Mouse (Mus musculus) left cerebral cortex, adult 2 months (tissue): ENCODE data around the gene Sbds. TPM values are rescaled to one million over a fixed set of nuclear protein-coding genes. Genes with fewer than 3 reads are reported as not detected.
A peak's percentile ranks its signal among the peaks of the same experiment; 100 is the strongest.

Experiments
- DNase-seq, 2 experiments: peaks; one replicate each; pipeline ENCODE4 v3.0.0; 2021 to 2022; ENCODE audit warnings: low spot score in 2 of 2, mixed read lengths in 1 of 2; ENCODE audit errors: extremely low spot score in 1 of 2
- H3K27ac ChIP-seq: fragments of 200-600 bp; 2 replicates; pipeline ENCODE4 v1.8.1; 2022
- H3K4me3 ChIP-seq: fragments of 200-600 bp; 2 replicates; pipeline ENCODE4 v1.8.1; 2022
- CTCF ChIP-seq: fragments of 200-600 bp; IDR thresholded peaks from 2 replicates; pipeline ENCODE4 v1.8.1; 2022; ENCODE audit warnings: antibody characterized with exemption, mild to moderate bottlenecking, moderate library complexity
- intact Hi-C: fragments of 180-260 bp; cut with DNase I; formaldehyde crosslinking; loops from one replicate; pipeline ENCODE4 v1.15.1; 2025
- long read RNA-seq, 2 experiments: library from polyadenylated mRNA; stranded (forward); transcript quantifications; one replicate each; pipeline ENCODE4 v2.0.0; 2021; ENCODE audit warnings: borderline mapping rate in 2 of 2
- total RNA-seq, 2 experiments: library from RNA; stranded (reverse); gene quantifications; 2 replicates each; pipeline ENCODE4 v1.2.3; 2021

The Sbds gene
- total RNA-seq = 10 to 100 TPM; 83.8 to 90.4 TPM
- long read RNA-seq, experiment 1, transcript Sbds-201 (5 exons, 1,548 nt) = major isoform, 58 of 75 reads
- long read RNA-seq, experiment 1, partial matches to known transcripts = 8 of 75 reads
- long read RNA-seq, experiment 1, other reads (novel, unspliced or antisense) = 6 of 75 reads
- long read RNA-seq, experiment 2, transcript Sbds-201 (5 exons, 1,548 nt) = major isoform, 60 of 76 reads
- long read RNA-seq, experiment 2, partial matches to known transcripts = 5 of 76 reads
- long read RNA-seq, experiment 2, other reads (novel, unspliced or antisense) = 7 of 76 reads

DNA sequence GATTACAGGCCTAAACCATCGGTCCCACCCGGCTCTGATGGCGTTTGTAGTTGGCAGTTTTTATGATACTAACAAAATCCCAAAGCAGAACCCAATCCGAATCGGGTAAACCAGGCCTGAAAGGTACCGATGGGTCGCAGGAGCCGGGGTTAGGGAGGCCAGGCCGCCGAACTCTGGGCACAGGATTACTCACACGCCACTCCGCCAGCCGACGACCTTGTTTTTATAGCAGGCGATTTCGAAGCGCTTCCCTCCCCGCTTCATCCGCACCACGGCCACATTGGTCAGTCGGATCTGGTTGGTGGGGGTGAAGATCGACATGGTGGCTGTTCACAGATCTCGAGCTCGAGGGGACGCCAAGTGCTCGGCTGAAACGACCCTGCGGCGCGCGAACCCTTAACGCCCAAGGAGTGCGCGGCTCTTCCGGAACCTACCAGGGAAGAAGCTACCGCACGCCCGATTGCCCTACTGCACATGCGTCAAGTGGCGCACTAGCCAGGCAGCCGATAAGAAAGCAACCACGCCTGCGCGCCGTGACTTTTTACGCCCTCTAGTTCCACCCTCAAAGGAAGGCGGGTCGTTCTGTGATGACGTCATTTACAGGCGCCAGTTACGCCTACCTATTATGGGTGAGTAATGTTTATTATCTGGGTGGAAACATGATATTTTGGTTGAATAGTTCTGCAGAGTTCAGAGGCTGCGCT is at the start of gene Sbds, which contains the start of gene Tyw1:
Sbds (minus strand) TSS at position 514 of the 704 bp plus-strand sequence.
Tyw1 (plus strand) TSS at position 603 of the 704 bp plus-strand sequence.
- H3K27ac ChIP-seq = peak within 1 kb of the TSS; percentile 91
- TF ChIP-seq CTCF = no peak
- DNase-seq = peak; percentile 96 to 97
- H3K4me3 ChIP-seq = peak within 1 kb of the TSS; percentile 91
- intact Hi-C loops = loop anchor here (2.0 kb wide), 1 partner anchor 32 kb away; no protein-coding TSS in a partner anchor

DNA sequence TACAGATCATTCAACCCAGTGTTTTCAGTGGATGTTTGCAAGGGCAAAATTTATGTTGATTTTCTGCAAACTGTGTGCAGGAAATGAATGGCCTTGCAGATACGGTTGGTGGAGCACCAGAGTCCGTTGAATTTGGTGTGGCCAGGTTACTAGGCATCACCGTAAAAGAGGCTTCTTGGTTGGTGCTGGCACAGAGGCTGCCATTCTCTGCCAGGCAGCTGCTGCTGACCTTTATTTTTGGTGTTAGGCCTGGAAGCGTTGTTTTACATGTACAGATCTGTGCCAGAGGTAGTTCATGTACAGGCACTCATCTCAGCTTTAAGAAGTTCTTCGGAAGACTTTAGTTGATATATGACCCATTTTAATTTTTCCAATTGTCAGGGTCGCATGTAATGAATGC is 48.3 kb upstream of the Sbds start:
- Histone ChIP-seq H3K4me3 (no peak overlapping the region), H3K27ac (no peak overlapping the region)
- TF ChIP-seq CTCF = no peak
- intact Hi-C loops = no loop called here
- no peak for DNase-seq

DNA sequence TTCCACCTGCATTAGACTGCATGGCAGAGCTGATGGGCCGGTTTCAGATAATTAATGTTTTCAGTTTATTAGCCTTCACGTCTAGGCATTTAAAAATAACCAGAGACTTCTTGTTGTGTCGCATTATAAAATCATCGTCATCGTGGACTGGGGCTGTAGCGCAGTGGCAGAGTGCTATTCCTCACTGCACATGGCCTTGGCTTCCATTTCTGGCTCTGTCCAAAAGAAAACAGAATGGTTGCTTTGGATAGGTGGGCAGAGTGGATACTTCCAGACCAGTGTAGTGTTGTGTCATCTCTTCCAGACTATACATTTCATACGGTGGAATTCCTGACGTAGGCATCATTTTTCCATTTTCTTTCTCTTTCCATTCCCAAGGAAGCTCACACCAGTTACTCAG is 44.2 kb upstream of the Sbds start:
- DNase-seq = no peak
- TF ChIP-seq CTCF = no peak
- no peak overlapping the region for H3K4me3 ChIP-seq
- intact Hi-C loops = no loop called here
- H3K27ac ChIP-seq = no peak overlapping the region

DNA sequence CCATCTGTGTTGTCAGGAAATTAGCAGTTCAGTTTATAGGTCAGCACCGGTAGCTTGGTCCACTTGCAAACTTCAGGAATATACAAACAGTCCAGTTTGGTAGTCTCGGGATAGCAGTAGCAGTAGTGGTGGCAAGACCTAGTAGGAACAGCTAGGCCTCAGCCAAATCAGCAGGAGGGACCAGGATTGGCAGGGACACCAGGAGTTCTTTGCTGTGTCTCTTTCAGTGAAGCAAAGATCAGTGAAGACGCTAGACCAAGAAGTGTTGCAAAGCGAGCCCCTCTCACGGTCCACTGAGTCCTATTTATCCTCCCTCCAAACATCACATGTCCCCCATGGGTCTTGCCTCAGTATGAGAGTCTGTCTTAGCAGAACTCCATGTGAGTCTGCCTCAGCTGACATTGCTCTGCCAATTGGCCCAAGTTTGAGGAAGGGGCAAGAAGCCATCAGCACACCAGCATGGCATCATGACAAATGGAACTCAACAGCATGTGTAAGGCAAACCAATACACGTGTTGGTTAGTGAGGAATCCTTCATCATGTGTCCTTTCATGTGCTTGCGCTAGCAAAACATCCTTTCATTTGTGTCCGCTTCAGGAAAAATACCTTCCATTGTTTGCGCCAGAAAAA is 43.6 kb upstream of the Sbds start:
- no peak for DNase-seq
- no peak for TF ChIP-seq CTCF
- Histone ChIP-seq H3K27ac (no peak overlapping the region), H3K4me3 (no peak overlapping the region)
- intact Hi-C loops = no loop called here

DNA sequence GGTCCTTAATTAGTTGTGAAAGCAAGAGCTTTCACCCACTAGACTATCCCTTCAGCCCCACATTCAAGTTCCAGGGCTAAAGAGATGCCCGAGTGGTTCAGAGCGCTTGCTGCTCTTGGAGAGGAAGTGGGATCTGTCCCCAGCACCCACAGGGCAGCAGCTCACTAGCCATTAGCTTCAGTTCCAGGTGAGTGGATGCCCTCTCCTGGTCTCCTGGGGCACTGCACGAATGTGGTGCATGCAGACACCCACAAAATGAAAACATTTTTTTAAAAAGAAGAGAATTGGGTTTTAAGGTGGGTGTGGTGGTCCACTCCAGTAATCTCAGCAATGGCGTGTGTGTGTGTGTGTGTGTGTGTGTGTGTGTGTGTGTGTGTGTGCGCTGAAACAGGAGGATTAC is 40.7 kb upstream of the Sbds start:
- peak; percentile 12 for TF ChIP-seq CTCF
- no peak overlapping the region for H3K27ac ChIP-seq
- DNase-seq = no peak
- no peak overlapping the region for H3K4me3 ChIP-seq
- intact Hi-C loops = no loop called here

DNA sequence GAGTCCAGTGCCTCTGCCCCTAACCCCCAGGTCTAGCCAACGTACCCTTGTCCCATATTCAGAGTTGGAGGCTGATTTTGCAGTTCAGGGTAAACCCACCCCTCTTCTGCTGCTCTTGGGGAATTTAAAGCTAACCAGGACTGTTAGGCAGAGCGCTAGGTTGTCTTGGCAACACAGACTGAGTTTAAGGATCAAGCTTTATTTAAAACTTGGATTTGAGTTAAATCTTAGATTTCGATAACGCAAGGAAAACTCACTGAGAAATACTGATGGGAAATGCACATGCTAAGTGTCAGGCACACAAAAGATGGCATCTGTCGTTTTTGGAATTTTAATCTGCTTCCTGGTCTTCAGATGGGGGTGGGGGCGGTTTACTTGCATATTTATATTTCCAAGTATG is 39.3 kb upstream of the Sbds start:
- Histone ChIP-seq H3K4me3 (no peak overlapping the region), H3K27ac (peak overlapping the region; percentile 1; the same call in 1 of the 2 replicates)
- intact Hi-C loops = no loop called here
- no peak for TF ChIP-seq CTCF
- DNase-seq = no peak

DNA sequence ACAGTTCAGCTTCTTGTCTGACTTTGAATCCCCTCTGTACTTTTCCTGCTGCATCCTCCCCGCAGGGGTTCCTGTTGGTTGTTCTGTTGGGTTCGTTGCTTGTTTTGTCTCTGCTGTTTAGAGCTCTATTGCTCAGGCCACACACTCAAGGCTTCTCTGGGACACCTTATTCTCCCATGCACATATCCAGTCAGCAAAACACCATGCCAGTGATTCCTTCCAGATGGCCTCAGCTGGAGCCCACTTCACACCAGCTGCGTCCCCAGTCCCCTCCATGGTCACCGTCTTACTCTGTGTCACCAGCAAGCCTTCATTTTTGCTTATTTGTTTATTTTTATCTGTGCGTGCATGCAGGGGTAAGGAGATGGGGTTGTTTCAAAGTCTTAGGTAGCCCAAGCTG is 38.6 kb upstream of the Sbds start:
- H3K27ac ChIP-seq = peak overlapping the region; percentile 1; the same call in 1 of the 2 replicates
- DNase-seq = no peak
- no peak for TF ChIP-seq CTCF
- intact Hi-C loops = no loop called here
- no peak overlapping the region for H3K4me3 ChIP-seq

DNA sequence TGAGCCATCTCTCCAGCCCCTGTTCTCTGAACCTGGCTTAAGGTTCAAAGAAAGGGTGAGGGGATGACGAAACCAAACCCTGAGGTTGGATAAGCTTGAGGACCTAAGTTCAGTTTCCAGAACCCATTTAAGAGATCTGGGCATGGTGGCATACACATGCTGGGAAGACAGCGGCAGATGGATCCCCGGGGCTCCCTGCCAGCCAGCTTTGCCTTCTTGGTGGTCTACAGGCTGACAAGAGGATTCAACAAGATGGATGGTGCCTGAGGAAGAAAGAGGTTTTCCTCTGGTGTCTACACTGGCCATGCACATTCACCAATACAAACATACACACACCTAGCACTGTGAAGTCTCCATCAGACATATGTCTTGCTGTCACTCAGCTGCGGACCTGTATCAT is 37.6 kb upstream of the Sbds start:
- TF ChIP-seq CTCF = no peak
- no peak overlapping the region for H3K4me3 ChIP-seq
- no peak for DNase-seq
- H3K27ac ChIP-seq = no peak overlapping the region
- intact Hi-C loops = no loop called here

DNA sequence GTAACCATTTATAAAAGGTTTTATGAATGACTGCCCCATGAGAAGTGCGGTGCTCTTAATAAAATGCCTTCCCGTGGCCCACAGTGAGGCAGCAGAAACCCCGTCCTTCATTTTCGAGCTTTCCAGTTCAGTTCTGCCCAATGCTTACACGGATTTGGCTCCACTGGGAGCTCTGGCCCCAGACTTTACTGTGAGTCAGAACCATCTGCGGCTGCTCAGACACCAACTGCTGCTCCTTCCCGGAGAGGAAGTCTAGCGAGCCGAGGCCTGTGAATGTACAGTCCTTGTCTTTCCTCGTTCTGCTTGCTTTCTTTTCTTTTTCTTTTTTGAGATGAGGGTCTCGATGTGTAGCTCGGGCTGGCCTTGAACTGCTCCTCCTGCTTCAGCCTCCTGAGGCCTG is 35.4 kb upstream of the Sbds start:
- peak; percentile 36 to 47 for DNase-seq
- no peak for TF ChIP-seq CTCF
- Histone ChIP-seq H3K4me3 (no peak overlapping the region), H3K27ac (peak overlapping the region; percentile 72)
- intact Hi-C loops = no loop called here

DNA sequence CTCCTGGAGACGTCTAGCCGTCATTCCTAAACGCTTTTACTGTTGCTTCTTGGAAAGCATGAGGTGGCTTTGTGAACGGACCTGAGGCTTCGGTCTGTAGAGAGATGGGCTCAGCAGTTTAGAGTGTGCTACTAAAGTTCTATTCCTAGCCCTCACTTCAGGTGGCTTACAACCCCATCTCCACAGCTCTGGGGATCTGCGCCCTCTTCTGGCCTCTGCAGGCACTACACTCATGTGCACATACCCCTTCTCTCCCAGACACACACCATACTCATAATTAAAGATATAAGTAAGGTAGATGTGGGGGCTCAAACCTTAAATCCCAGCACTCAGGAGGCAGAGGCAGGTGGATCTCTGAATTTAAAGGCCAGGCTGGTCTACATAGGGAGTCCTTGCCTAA is 34.9 kb upstream of the Sbds start:
- H3K27ac ChIP-seq = no peak overlapping the region
- intact Hi-C loops = no loop called here

DNA sequence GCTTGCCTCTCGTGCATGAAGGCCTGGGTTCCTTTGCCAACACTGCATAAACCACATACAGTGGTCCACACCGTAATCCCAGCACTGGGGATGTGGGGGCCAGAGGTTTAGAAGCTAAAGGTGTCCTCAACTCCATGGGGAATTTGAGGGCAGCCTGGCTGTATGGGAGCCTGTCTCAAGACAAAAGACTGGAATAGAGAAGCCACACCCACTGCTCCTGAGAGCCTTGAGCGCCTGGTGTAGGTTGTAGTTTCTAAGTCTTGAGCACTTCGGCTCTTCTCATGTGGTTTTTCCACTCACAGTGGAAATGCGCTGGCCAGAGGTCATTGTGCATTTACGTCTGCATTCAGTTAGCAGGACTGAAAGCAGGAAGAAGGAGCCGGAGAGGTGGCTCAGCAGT is 32.8 kb upstream of the Sbds start:
- intact Hi-C loops = no loop called here
- no peak for TF ChIP-seq CTCF
- no peak for DNase-seq
- Histone ChIP-seq H3K4me3 (no peak overlapping the region), H3K27ac (no peak overlapping the region)

More for the DNA sequence above, 34.9 kb upstream of the Sbds start:
- TF ChIP-seq CTCF = peak; percentile 29
- no peak for DNase-seq
- H3K4me3 ChIP-seq = no peak overlapping the region

DNA sequence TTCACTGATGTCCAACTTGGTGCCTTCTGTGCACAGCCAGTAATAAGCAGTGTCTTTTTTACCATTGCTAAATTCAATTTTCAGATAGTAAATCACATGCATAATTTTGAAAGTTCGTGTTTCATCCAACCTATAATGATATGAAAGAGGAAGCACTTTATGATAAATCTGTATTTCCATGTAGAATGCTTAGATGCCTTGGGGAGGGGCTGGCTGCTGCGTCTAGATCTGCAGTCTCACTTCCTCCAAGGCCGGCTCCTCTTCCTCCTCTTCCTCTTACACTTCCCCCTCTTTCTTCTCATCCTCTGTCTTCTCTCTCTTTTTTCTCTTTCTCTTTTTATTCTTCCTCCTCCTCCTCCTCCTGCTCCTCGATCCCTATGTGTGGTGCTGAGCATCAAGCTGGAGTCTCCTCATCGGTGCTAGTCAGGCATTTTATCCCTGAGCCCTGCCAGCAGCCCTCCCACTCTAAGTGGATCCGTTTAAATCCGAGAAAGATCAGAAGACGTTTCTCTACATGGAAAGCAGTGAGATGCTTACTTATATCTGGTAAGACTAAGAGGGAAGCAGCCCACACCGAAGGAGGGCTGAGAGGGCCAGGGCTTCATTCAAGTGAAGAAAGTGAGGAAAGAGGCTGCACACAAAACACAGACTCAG is 27.9 kb upstream of the Sbds start:
- intact Hi-C loops = no loop called here
- H3K27ac ChIP-seq = no peak overlapping the region
- no peak overlapping the region for H3K4me3 ChIP-seq
- DNase-seq = no peak
- TF ChIP-seq CTCF = no peak
